In the genomic region with DNA sequence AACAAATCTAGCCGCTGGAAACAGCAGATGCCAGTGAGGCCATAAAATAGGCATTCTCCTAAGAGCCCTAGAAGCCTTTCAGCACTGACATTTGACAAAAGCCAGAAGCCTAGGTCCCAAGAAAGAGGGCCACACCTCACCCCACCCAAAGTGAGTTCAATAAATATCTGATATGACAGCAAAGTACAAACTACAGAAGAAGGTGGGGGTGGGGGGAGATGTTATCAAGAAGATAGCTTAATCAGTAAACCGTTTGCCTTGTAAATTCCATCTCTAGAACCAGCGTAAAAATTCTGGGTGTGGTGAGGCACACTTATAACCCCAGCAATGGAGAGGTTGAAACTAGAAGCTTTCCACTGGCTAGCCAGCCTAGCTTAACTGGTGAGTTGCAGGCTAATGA, we compare ENCODE assay signal across 13 mouse cellular contexts.
DNase-seq lines count a peak whose midpoint lies in the region; ATAC-seq and TF ChIP-seq lines count a peak whose summit lies in the region.
"Had no signal": no experiment of that assay in that cellular context is flagged by ENCODE, and none has a peak within 500 bp of the region (broad histone marks: within the 10 kb centered on the region; RNA-seq: fewer than 3 reads in every experiment).

No protein-coding gene starts in this region.

- no peak for TF ChIP-seq POLR2A in MEL (IDR thresholded peaks at IDR 0.05; ENCODE audit: control insufficient read depth in 1 of 2, insufficient read depth in 1 of 2, low read depth in 1 of 2, low read length in 2 of 2, poor library complexity in 1 of 2)
- TF ChIP-seq POLR2A in kidney, adult 2 months (IDR thresholded peaks at IDR 0.05; ENCODE audit: low read depth, low read length): no peak

- no peak overlapping the region for H3K4me2 ChIP-seq in embryonic facial prominence, embryonic 13.5 days
- H3K4me2 ChIP-seq in limb, embryonic 11.5 days (ENCODE audit: low read depth, severe bottlenecking): peak overlapping the region; percentile 11; the same call in 1 of the 2 replicates
- H3K4me2 ChIP-seq: hindbrain, embryonic 15.5 days; limb, embryonic 13.5 days had no signal

- no peaks in the 10 kb centered on the region for H3K9me3 ChIP-seq in MEL (replicated peaks; ENCODE audit: insufficient read depth, low read length)
- H3K9me3 ChIP-seq in embryonic facial prominence, embryonic 13.5 days: no peaks in the 10 kb centered on the region
- no peaks in the 10 kb centered on the region for H3K9me3 ChIP-seq in limb, embryonic 11.5 days (ENCODE audit: control insufficient read depth, low read length)
- H3K9me3 ChIP-seq: hindbrain, embryonic 15.5 days; limb, embryonic 13.5 days had no signal

- ATAC-seq in embryonic facial prominence, embryonic 13.5 days (ENCODE audit: insufficient number of reproducible peaks, insufficient read depth, low FRiP score, low TSS enrichment, low read depth): no peak
- no peak for ATAC-seq in limb, embryonic 11.5 days (ENCODE audit: insufficient number of reproducible peaks, low FRiP score, low TSS enrichment, low read depth)
- no peak for ATAC-seq in frontal cortex, adult (ENCODE audit: low TSS enrichment)
- ATAC-seq: CD4-positive, CD25-positive, alpha-beta regulatory T cell, adult 4 months; midbrain, embryonic 16.5 days had no signal

- H3K27ac ChIP-seq in MEL (ENCODE audit: control insufficient read depth, low read depth, low read length): no peak overlapping the region
- peak overlapping the region; percentile 11; the same call in 1 of the 2 replicates for H3K27ac ChIP-seq in embryonic facial prominence, embryonic 13.5 days
- H3K27ac ChIP-seq in limb, embryonic 11.5 days (replicated peaks; ENCODE audit: low read depth, low read length): peak overlapping the region; percentile 88; the same call in 1 of the 2 replicates
- no peak overlapping the region for H3K27ac ChIP-seq in kidney, adult 2 months (ENCODE audit: insufficient read depth, low read depth, low read length)
- H3K27ac ChIP-seq: hindbrain, embryonic 15.5 days; limb, embryonic 13.5 days had no signal

- no peaks in the 10 kb centered on the region for H3K27me3 ChIP-seq in MEL (ENCODE audit: control insufficient read depth in 1 of 2, insufficient read depth in 2 of 2, low read length in 2 of 2)
- H3K27me3 ChIP-seq in embryonic facial prominence, embryonic 13.5 days: no peaks in the 10 kb centered on the region
- H3K27me3 ChIP-seq in limb, embryonic 11.5 days (ENCODE audit: control insufficient read depth, insufficient read depth, low read length): no peaks in the 10 kb centered on the region
- no peaks in the 10 kb centered on the region for H3K27me3 ChIP-seq in kidney, adult 2 months (replicated peaks; ENCODE audit: control insufficient read depth, insufficient read depth, low read length)
- H3K27me3 ChIP-seq: hindbrain, embryonic 15.5 days; limb, embryonic 13.5 days had no signal

- TF ChIP-seq RAD21 in MEL (IDR thresholded peaks at IDR 0.05; ENCODE audit: low read depth, low read length): no peak

- DNase-seq in heart, adult 11 months: peak; percentile 76
- DNase-seq in heart, postnatal 25 days (ENCODE audit: low spot score): no peak
- DNase-seq in MEL (ENCODE audit: low read depth, low spot score): peak; percentile 32
- peak; percentile 58 for DNase-seq in limb, embryonic 11.5 days (ENCODE audit: low spot score)
- DNase-seq in adrenal gland, postnatal 10 days: no peak
- no peak for DNase-seq in kidney, adult 2 months
- DNase-seq: gastrocnemius, postnatal 14 days had no signal

- intact Hi-C loops in heart, postnatal 25 days (cut with DNase I): no loop called here

- H3K36me3 ChIP-seq in MEL (ENCODE audit: control insufficient read depth in 1 of 2, insufficient read depth in 2 of 2, low read length in 2 of 2): peaks cover 0 to 29% of the 10 kb centered on the region in 2 experiments; a peak in 2 of 4 replicates
- no peaks in the 10 kb centered on the region for H3K36me3 ChIP-seq in embryonic facial prominence, embryonic 13.5 days
- H3K36me3 ChIP-seq in limb, embryonic 11.5 days (ENCODE audit: control insufficient read depth, insufficient read depth, low read length): no peaks in the 10 kb centered on the region
- H3K36me3 ChIP-seq in kidney, adult 2 months (ENCODE audit: control insufficient read depth, insufficient read depth, low read length): no peaks in the 10 kb centered on the region
- H3K36me3 ChIP-seq: hindbrain, embryonic 15.5 days; limb, embryonic 13.5 days had no signal

- WGBS in embryonic facial prominence, embryonic 13.5 days: 50% methylated on average over 3 of the region's 3 CpGs
- 5% methylated on average over 3 of the region's 3 CpGs for WGBS in limb, embryonic 11.5 days
- 45% methylated on average over 3 of the region's 3 CpGs for WGBS in kidney, adult 2 months

- TF ChIP-seq CTCF in MEL (IDR thresholded peaks at IDR 0.05 in 2 of 3, conservative IDR thresholded peaks at IDR 0.05 in 1 of 3; ENCODE audit: control insufficient read depth in 1 of 3, insufficient read depth in 1 of 3, low read depth in 2 of 3, low read length in 3 of 3, poor library complexity in 1 of 3, severe bottlenecking in 1 of 3): no peak
- no peak for TF ChIP-seq CTCF in kidney, adult 2 months (conservative IDR thresholded peaks at IDR 0.05; ENCODE audit: insufficient read depth, insufficient read length, low read depth, low read length)

- H3K9ac ChIP-seq in MEL (ENCODE audit: control insufficient read depth, low read depth, low read length, poor library complexity, severe bottlenecking): no peak overlapping the region
- no peak overlapping the region for H3K9ac ChIP-seq in embryonic facial prominence, embryonic 13.5 days
- H3K9ac ChIP-seq in limb, embryonic 11.5 days (ENCODE audit: low read length): no peak overlapping the region
- H3K9ac ChIP-seq: hindbrain, embryonic 15.5 days; limb, embryonic 13.5 days had no signal

- TF ChIP-seq EP300 in MEL (IDR thresholded peaks at IDR 0.05; ENCODE audit: low read depth in 1 of 2, low read length in 2 of 2): peak; percentile 32 to 63; a peak in 3 of 4 replicates

- H3K4me1 ChIP-seq in MEL (ENCODE audit: control insufficient read depth in 1 of 2, insufficient read depth in 2 of 2, low read length in 2 of 2): peaks cover 11 to 23% of the 10 kb centered on the region in 2 experiments
- H3K4me1 ChIP-seq in embryonic facial prominence, embryonic 13.5 days: peaks cover 38% of the 10 kb centered on the region
- H3K4me1 ChIP-seq in limb, embryonic 11.5 days (ENCODE audit: control insufficient read depth, insufficient read depth, low read length): peaks cover 31% of the 10 kb centered on the region
- no peaks in the 10 kb centered on the region for H3K4me1 ChIP-seq in kidney, adult 2 months (ENCODE audit: control insufficient read depth, insufficient read depth, low read length)

- no peak overlapping the region for H3K4me3 ChIP-seq in MEL (ENCODE audit: control insufficient read depth in 1 of 2, insufficient read depth in 1 of 2, low read depth in 2 of 2, low read length in 2 of 2)
- no peak overlapping the region for H3K4me3 ChIP-seq in embryonic facial prominence, embryonic 13.5 days
- H3K4me3 ChIP-seq in limb, embryonic 11.5 days (ENCODE audit: low read depth, low read length): no peak overlapping the region
- H3K4me3 ChIP-seq in kidney, adult 2 months (ENCODE audit: insufficient read depth, low read depth, low read length): no peak overlapping the region
- H3K4me3 ChIP-seq: hindbrain, embryonic 15.5 days; limb, embryonic 13.5 days had no signal

- H3K79me2 ChIP-seq in MEL (ENCODE audit: control insufficient read depth, insufficient read depth, low read length, poor library complexity): no peaks in the 10 kb centered on the region; the same call in none of the 2 replicates

TF ChIP-seq in MEL, 35 proteins besides CTCF, POLR2A, EP300 and RAD21:
- TF ChIP-seq GATA1 (IDR thresholded peaks at IDR 0.05; ENCODE audit: low read depth, low read length) (peak; percentile 61), UBTF (IDR thresholded peaks at IDR 0.05; ENCODE audit: borderline replicate concordance, insufficient read depth, low read depth, low read length) (no peak)

Comparison
In these comparisons a context has a peak if more than half of its experiments do, and no peak if none do; other contexts are left out.
1. DNase-seq: peak in heart, adult 11 months (single experiment), MEL (single experiment) and limb, embryonic 11.5 days (single experiment); none in heart, postnatal 25 days (single experiment), adrenal gland, postnatal 10 days (single experiment) and kidney, adult 2 months (single experiment).
2. H3K27ac ChIP-seq: peak in embryonic facial prominence, embryonic 13.5 days (single experiment) and limb, embryonic 11.5 days (single experiment); none in MEL (single experiment) and kidney, adult 2 months (single experiment).